Mouse (Mus musculus): ENCODE results near the gene Olfr884. TPM values are rescaled to one million over a fixed set of nuclear protein-coding genes. Genes with fewer than 3 reads are reported as not detected.

Gene Olfr884
- polyA plus RNA-seq (2014; fragmentation: Nextera tagmentation; extraction: Ambion mirVana): not detected in 2 replicates

GRCm38 (mm10) chr9:38046255-38046654 is at the start of gene Olfr884:
Olfr884 (plus strand) TSS chr9:38046555.
- H3K9me3 ChIP-seq (replicated peaks; ENCODE audit: control insufficient read depth, low read length): no peaks in the 10 kb centered on the region
- H3K27me3 ChIP-seq (replicated peaks; ENCODE audit: control insufficient read depth, insufficient read depth, low read length): no peaks in the 10 kb centered on the region
- H3K36me3 ChIP-seq (ENCODE audit: control insufficient read depth, insufficient read depth, low read length): no peaks in the 10 kb centered on the region
- H3K4me1 ChIP-seq (ENCODE audit: control insufficient read depth, insufficient read depth, low read length): no peaks in the 10 kb centered on the region
- no peak for DNase-seq (ENCODE audit: low spot score)
- 69% methylated on average over 1 of the region's 1 CpGs for WGBS
- no peak for ATAC-seq
- no peak within 1 kb of the TSS for H3K27ac ChIP-seq (ENCODE audit: low read depth, low read length)
- H3K9ac ChIP-seq (ENCODE audit: low read length): no peak within 1 kb of the TSS
- no peak within 1 kb of the TSS for H3K4me2 ChIP-seq (ENCODE audit: low read length)
- no peak within 1 kb of the TSS for H3K4me3 ChIP-seq (ENCODE audit: low read depth, low read length)

- no peak for ATAC-seq
Observed at GRCm38 (mm10) chr9:37998581-37999204, 47.7 kb upstream of the Olfr884 start.

DNA sequence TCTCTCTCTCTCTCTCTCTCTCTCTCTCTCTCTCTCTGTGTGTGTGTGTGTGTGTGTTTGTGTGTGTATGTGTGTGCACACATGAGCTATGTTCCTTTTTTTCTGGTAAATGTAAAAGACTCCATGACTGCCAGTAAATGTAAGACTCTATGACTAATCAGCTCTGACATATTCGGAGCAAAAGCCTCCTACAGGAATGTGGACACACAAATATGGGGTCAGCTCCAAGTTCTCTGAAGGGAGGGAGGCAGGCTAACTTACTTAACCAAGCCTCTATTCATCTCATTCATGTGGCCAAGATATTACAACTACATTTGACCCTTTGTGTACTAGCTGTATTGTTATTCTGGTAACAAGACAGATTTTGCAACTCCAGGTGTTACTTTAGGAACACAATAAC is 46.3 kb upstream of the Olfr884 start:
- no peaks in the 10 kb centered on the region for H3K9me3 ChIP-seq (replicated peaks; ENCODE audit: control insufficient read depth, low read length)

More at GRCm38 (mm10) chr9:37998581-37999204, 47.7 kb upstream of the Olfr884 start:
- no peak overlapping the region for H3K27ac ChIP-seq (ENCODE audit: low read depth, low read length)
- no peak overlapping the region for H3K9ac ChIP-seq (ENCODE audit: low read length)
- H3K36me3 ChIP-seq (ENCODE audit: control insufficient read depth, insufficient read depth, low read length): no peaks in the 10 kb centered on the region
- 45% methylated on average over 2 of the region's 2 CpGs for WGBS
- H3K4me3 ChIP-seq (ENCODE audit: low read depth, low read length): no peak overlapping the region
- H3K4me1 ChIP-seq (ENCODE audit: control insufficient read depth, insufficient read depth, low read length): no peaks in the 10 kb centered on the region
- no peak overlapping the region for H3K4me2 ChIP-seq (ENCODE audit: low read length)
- no peaks in the 10 kb centered on the region for H3K27me3 ChIP-seq (replicated peaks; ENCODE audit: control insufficient read depth, insufficient read depth, low read length)
- peak; percentile 29 for DNase-seq (ENCODE audit: low spot score)
- H3K9me3 ChIP-seq (replicated peaks; ENCODE audit: control insufficient read depth, low read length): no peaks in the 10 kb centered on the region

GRCm38 (mm10) chr9:38025508-38025907 is 20.8 kb upstream of the Olfr884 start, which contains the start of gene Olfr883:
Olfr883 (plus strand) TSS chr9:38025808.
- no peak within 1 kb of the TSS for H3K9ac ChIP-seq (ENCODE audit: low read length)
- no peak within 1 kb of the TSS for H3K4me2 ChIP-seq (ENCODE audit: low read length)
- no peaks in the 10 kb centered on the region for H3K4me1 ChIP-seq (ENCODE audit: control insufficient read depth, insufficient read depth, low read length)
- H3K27me3 ChIP-seq (replicated peaks; ENCODE audit: control insufficient read depth, insufficient read depth, low read length): no peaks in the 10 kb centered on the region
- ATAC-seq: no peak
- H3K27ac ChIP-seq (ENCODE audit: low read depth, low read length): no peak within 1 kb of the TSS
- no peak within 1 kb of the TSS for H3K4me3 ChIP-seq (ENCODE audit: low read depth, low read length)
- 87% methylated on average over 1 of the region's 1 CpGs for WGBS
- no peaks in the 10 kb centered on the region for H3K9me3 ChIP-seq (replicated peaks; ENCODE audit: control insufficient read depth, low read length)
- no peak for DNase-seq (ENCODE audit: low spot score)
- H3K36me3 ChIP-seq (ENCODE audit: control insufficient read depth, insufficient read depth, low read length): no peaks in the 10 kb centered on the region

More for the DNA sequence above, 46.3 kb upstream of the Olfr884 start:
- H3K4me3 ChIP-seq (ENCODE audit: low read depth, low read length): no peak overlapping the region
- WGBS: 52% methylated on average over 1 of the region's 1 CpGs
- no peak overlapping the region for H3K9ac ChIP-seq (ENCODE audit: low read length)
- no peak overlapping the region for H3K4me2 ChIP-seq (ENCODE audit: low read length)
- H3K36me3 ChIP-seq (ENCODE audit: control insufficient read depth, insufficient read depth, low read length): no peaks in the 10 kb centered on the region
- no peak overlapping the region for H3K27ac ChIP-seq (ENCODE audit: low read depth, low read length)
- DNase-seq (ENCODE audit: low spot score): no peak
- ATAC-seq: no peak
- no peaks in the 10 kb centered on the region for H3K4me1 ChIP-seq (ENCODE audit: control insufficient read depth, insufficient read depth, low read length)
- no peaks in the 10 kb centered on the region for H3K27me3 ChIP-seq (replicated peaks; ENCODE audit: control insufficient read depth, insufficient read depth, low read length)

GRCm38 (mm10) chr9:38061022-38061421 is 14.7 kb downstream of the Olfr884 start, which contains the start of gene Olfr885:
Olfr885 (plus strand) TSS chr9:38061322.
- H3K4me1 ChIP-seq (ENCODE audit: control insufficient read depth, insufficient read depth, low read length): no peaks in the 10 kb centered on the region
- H3K9me3 ChIP-seq (replicated peaks; ENCODE audit: control insufficient read depth, low read length): no peaks in the 10 kb centered on the region
- no peak within 1 kb of the TSS for H3K9ac ChIP-seq (ENCODE audit: low read length)
- H3K4me3 ChIP-seq (ENCODE audit: low read depth, low read length): no peak within 1 kb of the TSS
- ATAC-seq: no peak
- H3K27ac ChIP-seq (ENCODE audit: low read depth, low read length): no peak within 1 kb of the TSS
- H3K4me2 ChIP-seq (ENCODE audit: low read length): no peak within 1 kb of the TSS
- no peaks in the 10 kb centered on the region for H3K27me3 ChIP-seq (replicated peaks; ENCODE audit: control insufficient read depth, insufficient read depth, low read length)
- no peaks in the 10 kb centered on the region for H3K36me3 ChIP-seq (ENCODE audit: control insufficient read depth, insufficient read depth, low read length)
- WGBS: 88% methylated on average over 3 of the region's 3 CpGs
- DNase-seq (ENCODE audit: low spot score): no peak

DNA sequence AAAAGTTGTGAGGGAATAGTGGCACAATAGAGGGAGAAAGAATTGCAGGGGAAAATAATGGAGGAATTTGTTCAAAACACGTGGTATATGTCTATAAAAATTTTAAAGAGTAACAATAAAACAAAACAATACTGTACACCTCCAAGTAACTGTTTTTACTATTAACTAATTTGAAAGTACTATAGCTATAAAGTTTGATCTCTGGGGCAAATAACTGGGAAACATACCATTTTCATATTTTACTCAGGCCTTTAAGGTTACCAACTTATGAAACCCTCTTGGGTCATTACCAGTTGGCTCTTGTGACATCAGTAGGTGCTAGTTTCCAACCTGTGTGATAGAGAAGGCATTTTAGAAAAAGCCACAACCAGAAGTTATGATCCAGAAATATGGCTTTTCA is 37.4 kb downstream of the Olfr884 start, which contains the start of gene Olfr887:
Gene Olfr887 (plus strand): TSS at position 301 of the 400 bp plus-strand sequence.
- Histone ChIP-seq H3K27ac (ENCODE audit: low read depth, low read length) (no peak within 1 kb of the TSS), H3K9me3 (replicated peaks; ENCODE audit: control insufficient read depth, low read length) (no peaks in the 10 kb centered on the region), H3K4me1 (ENCODE audit: control insufficient read depth, insufficient read depth, low read length) (no peaks in the 10 kb centered on the region), H3K4me3 (ENCODE audit: low read depth, low read length) (no peak within 1 kb of the TSS), H3K27me3 (replicated peaks; ENCODE audit: control insufficient read depth, insufficient read depth, low read length) (no peaks in the 10 kb centered on the region), H3K36me3 (ENCODE audit: control insufficient read depth, insufficient read depth, low read length) (no peaks in the 10 kb centered on the region), H3K9ac (ENCODE audit: low read length) (no peak within 1 kb of the TSS), H3K4me2 (ENCODE audit: low read length) (no peak within 1 kb of the TSS)
- 76% methylated on average over 1 of the region's 1 CpGs for WGBS
- DNase-seq (ENCODE audit: low spot score) (no peak), ATAC-seq (no peak)

Other genes with a start within 250 kb of the Olfr884 start
- not detected in 2 replicates for gene Olfr876, start 243.5 kb upstream of the Olfr884 start, polyA plus RNA-seq (2014; fragmentation: Nextera tagmentation; extraction: Ambion mirVana)
- gene Olfr877, start 192.3 kb upstream of the Olfr884 start, polyA plus RNA-seq (2014; fragmentation: Nextera tagmentation; extraction: Ambion mirVana): not detected in 2 replicates
- gene Olfr145, start 149.8 kb upstream of the Olfr884 start, polyA plus RNA-seq (2014; fragmentation: Nextera tagmentation; extraction: Ambion mirVana): not detected in 2 replicates
- gene Olfr878, start 128.7 kb upstream of the Olfr884 start, polyA plus RNA-seq (2014; fragmentation: Nextera tagmentation; extraction: Ambion mirVana): not detected in 2 replicates
- not detected in 2 replicates for gene Olfr881, start 54.7 kb upstream of the Olfr884 start, polyA plus RNA-seq (2014; fragmentation: Nextera tagmentation; extraction: Ambion mirVana)
- not detected in 2 replicates for gene Olfr883, start 20.7 kb upstream of the Olfr884 start, polyA plus RNA-seq (2014; fragmentation: Nextera tagmentation; extraction: Ambion mirVana)
- not detected in 2 replicates for gene Olfr885, start 14.8 kb downstream of the Olfr884 start, polyA plus RNA-seq (2014; fragmentation: Nextera tagmentation; extraction: Ambion mirVana)
- gene Olfr887, start 37.5 kb downstream of the Olfr884 start, polyA plus RNA-seq (2014; fragmentation: Nextera tagmentation; extraction: Ambion mirVana): not detected in 2 replicates
- not detected in 2 replicates for gene Olfr888, start 61.6 kb downstream of the Olfr884 start, polyA plus RNA-seq (2014; fragmentation: Nextera tagmentation; extraction: Ambion mirVana)
- gene Olfr889, start 68.6 kb downstream of the Olfr884 start, polyA plus RNA-seq (2014; fragmentation: Nextera tagmentation; extraction: Ambion mirVana): 0.04 and 0.06 TPM in 2 replicates
- gene Olfr890, start 96.0 kb downstream of the Olfr884 start, polyA plus RNA-seq (2014; fragmentation: Nextera tagmentation; extraction: Ambion mirVana): not detected in 2 replicates
- not detected in 2 replicates for gene Olfr891, start 134.3 kb downstream of the Olfr884 start, polyA plus RNA-seq (2014; fragmentation: Nextera tagmentation; extraction: Ambion mirVana)
- not detected in 2 replicates for gene Olfr893, start 161.8 kb downstream of the Olfr884 start, polyA plus RNA-seq (2014; fragmentation: Nextera tagmentation; extraction: Ambion mirVana)
- gene Olfr894, start 171.5 kb downstream of the Olfr884 start, polyA plus RNA-seq (2014; fragmentation: Nextera tagmentation; extraction: Ambion mirVana): not detected in 2 replicates
- not detected in 2 replicates for gene Olfr143, start 206.2 kb downstream of the Olfr884 start, polyA plus RNA-seq (2014; fragmentation: Nextera tagmentation; extraction: Ambion mirVana)
- gene Olfr895, start 221.3 kb downstream of the Olfr884 start, polyA plus RNA-seq (2014; fragmentation: Nextera tagmentation; extraction: Ambion mirVana): not detected in 2 replicates
- gene Olfr896-ps1, start 244.6 kb downstream of the Olfr884 start, polyA plus RNA-seq (2014; fragmentation: Nextera tagmentation; extraction: Ambion mirVana): not detected in 2 replicates